Mouse (Mus musculus) lung, embryonic 14.5 days (tissue): ENCODE results near the gene Sema3e. TPM values are rescaled to one million over a fixed set of nuclear protein-coding genes. Genes with fewer than 3 reads are reported as not detected.

Experiments used
- ATAC-seq: fragments of 200-750 bp; cut with Nextera tagmentation; 2 replicates; pipeline ENCODE4 v1.8.0; 2017; ENCODE audit warnings: mild to moderate bottlenecking, moderate TSS enrichment, moderate library complexity; ENCODE audit not compliant: insufficient read depth
- DNase-seq: peaks from one replicate; pipeline ENCODE4 v3.0.0-alpha.2; 2015
- H3K27ac ChIP-seq: fragments of 300-500 bp; sonication (generic); 2 replicates; pipeline ENCODE4 v1.5.1; 2014; ENCODE audit warnings: low read depth, mild to moderate bottlenecking, moderate library complexity
- H3K27me3 ChIP-seq: fragments of 300-500 bp; sonication (generic); 2 replicates; pipeline ENCODE4 v1.6.1; 2014; ENCODE audit warnings: low read length, control low read depth; ENCODE audit not compliant: insufficient read depth
- H3K36me3 ChIP-seq: fragments of 300-500 bp; sonication (generic); 2 replicates; pipeline ENCODE4 v1.6.1; 2014; ENCODE audit warnings: control low read depth; ENCODE audit not compliant: insufficient read depth
- H3K4me1 ChIP-seq: fragments of 300-500 bp; sonication (generic); 2 replicates; pipeline ENCODE4 v1.6.1; 2014; ENCODE audit warnings: antibody characterized with exemption, control low read depth; ENCODE audit not compliant: insufficient read depth
- H3K4me2 ChIP-seq: fragments of 300-500 bp; sonication (generic); 2 replicates; pipeline ENCODE4 v1.6.1; 2014; ENCODE audit warnings: mild to moderate bottlenecking
- H3K4me3 ChIP-seq: fragments of 300-500 bp; sonication (generic); 2 replicates; pipeline ENCODE4 v1.5.1; 2014; ENCODE audit warnings: low read depth, low read length
- H3K9ac ChIP-seq: fragments of 300-500 bp; sonication (generic); 2 replicates; pipeline ENCODE4 v1.6.1; 2014
- H3K9me3 ChIP-seq: fragments of 300-500 bp; sonication (generic); 2 replicates; pipeline ENCODE4 v1.6.1; 2016; ENCODE audit warnings: low read depth, low read length, control low read depth
- CTCF ChIP-seq: IDR thresholded peaks from 2 replicates; pipeline ENCODE4 v1.5.1; 2016; ENCODE audit warnings: antibody characterized with exemption, low read depth
- WGBS: fragments of 180-500 bp; shearing (Covaris S2); extraction: QIAGEN DNeasy Blood & Tissue Kit; methylation state at CpG from one replicate; pipeline ENCODE4 v1.1.7; 2014; 5-methylcytosine and 5-hydroxymethylcytosine counted together
- polyA plus RNA-seq: library from polyadenylated mRNA; unstranded; fragments of >200 nt; fragmentation: Nextera tagmentation; extraction: Ambion mirVana; gene quantifications from 2 replicates; pipeline ENCODE4 v1.2.1, GENCODE M21; 2014

Sema3e gene
- polyA plus RNA-seq, 1 experiment from 2014 or later, result 18.7 TPM

DNA sequence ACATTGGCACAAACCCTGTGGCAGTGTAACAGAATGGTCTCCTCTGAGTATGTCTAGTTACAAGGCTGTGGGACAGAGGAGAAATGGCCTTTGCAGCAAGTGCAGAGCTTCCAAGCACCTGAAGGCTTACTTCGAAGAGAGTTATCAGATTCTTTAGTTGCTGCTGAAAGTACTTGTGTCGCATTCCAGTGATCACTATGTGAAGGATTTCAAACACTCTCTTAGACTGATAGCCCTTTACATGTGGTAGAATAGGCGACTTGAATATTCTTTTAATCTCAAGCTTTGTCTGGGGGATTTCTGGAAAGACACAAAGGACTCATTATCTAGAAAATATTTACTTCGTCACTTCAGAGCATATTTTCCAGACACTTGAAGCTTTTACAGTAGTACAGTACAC lies 82.3 kb downstream of the Sema3e start:
- H3K27me3 ChIP-seq, result no peaks in the 10 kb centered on the region
- TF ChIP-seq CTCF, result no peak
- H3K9me3 ChIP-seq, result no peaks in the 10 kb centered on the region
- no peak overlapping the region for H3K4me2 ChIP-seq
- no peak overlapping the region for H3K9ac ChIP-seq
- H3K4me3 ChIP-seq, result no peak overlapping the region
- 46% methylated on average over 4 of the region's 4 CpGs for WGBS
- no peaks in the 10 kb centered on the region for H3K36me3 ChIP-seq
- no peaks in the 10 kb centered on the region for H3K4me1 ChIP-seq
- DNase-seq (peak; percentile 36), ATAC-seq (peak; percentile 88)
- no peak overlapping the region for H3K27ac ChIP-seq

- H3K27me3 ChIP-seq, result no peaks in the 10 kb centered on the region
- 87% methylated on average over 4 of the region's 4 CpGs for WGBS
- no peaks in the 10 kb centered on the region for H3K4me1 ChIP-seq
- no peak overlapping the region for H3K4me3 ChIP-seq
- no peak overlapping the region for H3K9ac ChIP-seq
- no peak for ATAC-seq
- no peaks in the 10 kb centered on the region for H3K36me3 ChIP-seq
- no peak for DNase-seq
- no peaks in the 10 kb centered on the region for H3K9me3 ChIP-seq
- TF ChIP-seq CTCF, result no peak
- H3K27ac ChIP-seq, result no peak overlapping the region
- H3K4me2 ChIP-seq, result no peak overlapping the region
These were observed 83.9 kb downstream of the Sema3e start for GRCm38 (mm10) chr5:14109001-14109400.

GRCm38 (mm10) chr5:14111401-14111800 lies 86.3 kb downstream of the Sema3e start:
- no peak for ATAC-seq
- Histone ChIP-seq H3K9me3 (no peaks in the 10 kb centered on the region), H3K36me3 (no peaks in the 10 kb centered on the region), H3K4me1 (no peaks in the 10 kb centered on the region), H3K4me3 (no peak overlapping the region), H3K9ac (no peak overlapping the region), H3K27me3 (no peaks in the 10 kb centered on the region), H3K27ac (no peak overlapping the region), H3K4me2 (no peak overlapping the region)
- 46% methylated on average over 4 of the region's 4 CpGs for WGBS
- no peak for TF ChIP-seq CTCF
- peak; percentile 14 for DNase-seq

DNA sequence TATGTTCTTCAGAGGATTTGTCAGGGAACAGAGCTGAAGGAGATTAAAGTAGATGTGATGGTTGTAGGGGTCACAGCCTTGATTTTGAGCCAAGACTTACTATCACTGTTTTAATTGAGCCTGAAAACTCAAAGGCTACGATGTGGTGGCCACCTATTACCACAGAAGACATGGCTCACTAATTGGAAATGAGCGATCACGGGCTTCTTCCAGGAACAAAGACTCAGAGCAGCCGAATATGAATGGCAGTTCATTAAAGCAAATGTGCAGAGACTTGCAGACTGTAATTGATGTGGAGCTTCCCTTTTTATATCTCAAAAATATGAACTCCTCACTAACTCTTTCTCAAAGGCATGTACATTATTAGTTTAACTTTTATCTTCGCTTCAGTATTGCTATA lies 96.8 kb downstream of the Sema3e start:
- no peak for ATAC-seq
- no peaks in the 10 kb centered on the region for H3K36me3 ChIP-seq
- no peak for TF ChIP-seq CTCF
- WGBS, result 77% methylated on average over 5 of the region's 5 CpGs
- H3K4me1 ChIP-seq, result no peaks in the 10 kb centered on the region
- no peak overlapping the region for H3K9ac ChIP-seq
- H3K9me3 ChIP-seq, result no peaks in the 10 kb centered on the region
- no peak overlapping the region for H3K27ac ChIP-seq
- H3K4me2 ChIP-seq, result no peak overlapping the region
- DNase-seq, result no peak
- no peaks in the 10 kb centered on the region for H3K27me3 ChIP-seq
- no peak overlapping the region for H3K4me3 ChIP-seq

- DNase-seq (peak; percentile 26), ATAC-seq (peak; percentile 65; the same call in 1 of the 2 replicates)
- WGBS, result 32% methylated on average over 1 of the region's 1 CpGs
- H3K4me2 ChIP-seq, result no peak overlapping the region
- H3K36me3 ChIP-seq, result no peaks in the 10 kb centered on the region
- no peaks in the 10 kb centered on the region for H3K4me1 ChIP-seq
- H3K27ac ChIP-seq, result no peak overlapping the region
- no peak overlapping the region for H3K9ac ChIP-seq
- no peaks in the 10 kb centered on the region for H3K27me3 ChIP-seq
- H3K4me3 ChIP-seq, result no peak overlapping the region
- H3K9me3 ChIP-seq, result no peaks in the 10 kb centered on the region
- no peak for TF ChIP-seq CTCF
These were observed 101.5 kb downstream of the Sema3e start for GRCm38 (mm10) chr5:14126591-14126990.

GRCm38 (mm10) chr5:14135929-14136328 lies 110.9 kb downstream of the Sema3e start:
- Histone ChIP-seq H3K4me1 (no peaks in the 10 kb centered on the region), H3K9me3 (no peaks in the 10 kb centered on the region), H3K4me3 (no peak overlapping the region), H3K9ac (no peak overlapping the region), H3K4me2 (no peak overlapping the region), H3K27ac (no peak overlapping the region), H3K36me3 (no peaks in the 10 kb centered on the region), H3K27me3 (no peaks in the 10 kb centered on the region)
- 68% methylated on average over 8 of the region's 8 CpGs for WGBS
- ATAC-seq (no peak), DNase-seq (no peak)
- no peak for TF ChIP-seq CTCF

GRCm38 (mm10) chr5:14138725-14139124 lies 113.6 kb downstream of the Sema3e start:
- no peak for DNase-seq
- no peaks in the 10 kb centered on the region for H3K27me3 ChIP-seq
- no peak for TF ChIP-seq CTCF
- H3K4me1 ChIP-seq, result no peaks in the 10 kb centered on the region
- H3K4me2 ChIP-seq, result no peak overlapping the region
- no peak overlapping the region for H3K9ac ChIP-seq
- H3K4me3 ChIP-seq, result no peak overlapping the region
- H3K36me3 ChIP-seq, result no peaks in the 10 kb centered on the region
- no peak overlapping the region for H3K27ac ChIP-seq
- no peak for ATAC-seq
- 100% methylated on average over 1 of the region's 1 CpGs for WGBS
- H3K9me3 ChIP-seq, result no peaks in the 10 kb centered on the region

GRCm38 (mm10) chr5:14162579-14162978 lies 137.5 kb downstream of the Sema3e start:
- no peaks in the 10 kb centered on the region for H3K36me3 ChIP-seq
- H3K9me3 ChIP-seq, result no peaks in the 10 kb centered on the region
- H3K9ac ChIP-seq, result no peak overlapping the region
- ATAC-seq (no peak), DNase-seq (peak; percentile 62)
- H3K27ac ChIP-seq, result no peak overlapping the region
- 42% methylated on average over 5 of the region's 5 CpGs for WGBS
- H3K4me3 ChIP-seq, result no peak overlapping the region
- no peaks in the 10 kb centered on the region for H3K4me1 ChIP-seq
- TF ChIP-seq CTCF, result no peak
- H3K4me2 ChIP-seq, result no peak overlapping the region
- H3K27me3 ChIP-seq, result no peaks in the 10 kb centered on the region
